Mouse (Mus musculus) forebrain, embryonic 15.5 days (tissue): ENCODE measurements around the gene Lonrf2. TPM values are rescaled to one million over a fixed set of nuclear protein-coding genes. Genes with fewer than 3 reads are reported as not detected.
A peak's percentile ranks its signal among the peaks of the same experiment; 100 is the strongest.

Experiments
- ATAC-seq: fragments of 200-750 bp; cut with Nextera tagmentation; replicated peaks from 2 replicates; pipeline ENCODE4 v1.8.0; 2017; ENCODE audit warnings: mild to moderate bottlenecking, moderate TSS enrichment, moderate library complexity
- H3K27ac ChIP-seq: fragments of 300-500 bp; sonication (generic); replicated peaks from 2 replicates; pipeline ENCODE4 v1.5.1; 2015; ENCODE audit warnings: mild to moderate bottlenecking, inconsistent platforms
- H3K27me3 ChIP-seq: fragments of 300-500 bp; sonication (generic); 2 replicates; pipeline ENCODE4 v1.6.1; 2015; ENCODE audit warnings: inconsistent platforms
- H3K36me3 ChIP-seq: fragments of 300-500 bp; sonication (generic); 2 replicates; pipeline ENCODE4 v1.6.1; 2015; ENCODE audit warnings: mild to moderate bottlenecking, inconsistent platforms
- H3K4me1 ChIP-seq: fragments of 300-500 bp; sonication (generic); 2 replicates; pipeline ENCODE4 v1.6.1; 2015; ENCODE audit warnings: inconsistent platforms
- H3K4me2 ChIP-seq: fragments of 300-500 bp; sonication (generic); replicated peaks from 2 replicates; pipeline ENCODE4 v1.6.1; 2015; ENCODE audit warnings: mild to moderate bottlenecking, inconsistent platforms
- H3K4me3 ChIP-seq: fragments of 300-500 bp; sonication (generic); 2 replicates; pipeline ENCODE4 v1.5.1; 2015; ENCODE audit warnings: mild to moderate bottlenecking, inconsistent platforms
- H3K9ac ChIP-seq: fragments of 300-500 bp; sonication (generic); replicated peaks from 2 replicates; pipeline ENCODE4 v1.6.1; 2015; ENCODE audit warnings: mild to moderate bottlenecking, inconsistent platforms
- H3K9me3 ChIP-seq: fragments of 300-500 bp; sonication (generic); 2 replicates; pipeline ENCODE4 v1.6.1; 2016; ENCODE audit warnings: inconsistent platforms
- WGBS: fragments of 180-500 bp; shearing (Covaris S2); methylation state at CpG from one replicate; pipeline ENCODE4 v1.1.7; 2015; ENCODE audit warnings: mixed read lengths; 5-methylcytosine and 5-hydroxymethylcytosine counted together
- polyA plus RNA-seq: library from polyadenylated mRNA; unstranded; fragments of >200 nt; fragmentation: Nextera tagmentation; extraction: Ambion mirVana; gene quantifications from 2 replicates; pipeline ENCODE4 v1.2.1, GENCODE M21; 2015

Gene Lonrf2
- polyA plus RNA-seq, 1 experiment from 2014 or later, result 13.3 TPM

GRCm38 (mm10) chr1:38860867-38861524 is 24.5 kb upstream of the Lonrf2 start:
- H3K27me3 ChIP-seq, result no peaks in the 10 kb centered on the region
- H3K27ac ChIP-seq, result peak overlapping the region; percentile 41; the same call in 1 of the 2 replicates
- no peaks in the 10 kb centered on the region for H3K4me1 ChIP-seq
- H3K36me3 ChIP-seq, result peaks cover 20% of the 10 kb centered on the region
- no peak overlapping the region for H3K9ac ChIP-seq
- H3K4me2 ChIP-seq, result no peak overlapping the region
- WGBS, result 88% methylated on average over 9 of the region's 9 CpGs
- no peak overlapping the region for H3K4me3 ChIP-seq
- ATAC-seq, result peak; percentile 43; the same call in 1 of the 2 replicates
- H3K9me3 ChIP-seq, result no peaks in the 10 kb centered on the region

- Histone ChIP-seq H3K27me3 (no peaks in the 10 kb centered on the region), H3K9ac (no peak overlapping the region), H3K36me3 (peaks cover 14% of the 10 kb centered on the region), H3K9me3 (no peaks in the 10 kb centered on the region), H3K27ac (no peak overlapping the region), H3K4me1 (no peaks in the 10 kb centered on the region), H3K4me3 (no peak overlapping the region), H3K4me2 (no peak overlapping the region)
- no peak for ATAC-seq
- WGBS, result 83% methylated on average over 5 of the region's 5 CpGs
Observed at GRCm38 (mm10) chr1:38860207-38860606, 23.7 kb upstream of the Lonrf2 start.

- Histone ChIP-seq H3K9ac (no peak overlapping the region), H3K27me3 (no peaks in the 10 kb centered on the region), H3K4me3 (no peak overlapping the region), H3K4me1 (no peaks in the 10 kb centered on the region), H3K36me3 (no peaks in the 10 kb centered on the region), H3K9me3 (no peaks in the 10 kb centered on the region), H3K4me2 (no peak overlapping the region), H3K27ac (no peak overlapping the region)
- ATAC-seq, result peak; percentile 46; the same call in 1 of the 2 replicates
- WGBS, result 6% methylated on average over 3 of the region's 3 CpGs
Observed at GRCm38 (mm10) chr1:38856196-38856595, 19.7 kb upstream of the Lonrf2 start.

GRCm38 (mm10) chr1:38852250-38852649 is 15.7 kb upstream of the Lonrf2 start:
- H3K36me3 ChIP-seq, result no peaks in the 10 kb centered on the region
- no peaks in the 10 kb centered on the region for H3K9me3 ChIP-seq
- H3K4me3 ChIP-seq, result no peak overlapping the region
- no peaks in the 10 kb centered on the region for H3K27me3 ChIP-seq
- H3K27ac ChIP-seq, result no peak overlapping the region
- no peak for ATAC-seq
- peaks cover 17% of the 10 kb centered on the region for H3K4me1 ChIP-seq
- H3K4me2 ChIP-seq, result no peak overlapping the region
- H3K9ac ChIP-seq, result no peak overlapping the region
- 45% methylated on average over 2 of the region's 2 CpGs for WGBS

- Histone ChIP-seq H3K4me2 (no peak overlapping the region), H3K4me3 (no peak overlapping the region), H3K27ac (no peak overlapping the region), H3K9me3 (no peaks in the 10 kb centered on the region), H3K27me3 (no peaks in the 10 kb centered on the region), H3K36me3 (no peaks in the 10 kb centered on the region), H3K4me1 (peaks cover 18% of the 10 kb centered on the region), H3K9ac (no peak overlapping the region)
- no peak for ATAC-seq
- WGBS, result 89% methylated on average over 2 of the region's 2 CpGs
Observed at GRCm38 (mm10) chr1:38850650-38851049, 14.1 kb upstream of the Lonrf2 start.

- WGBS, result 27% methylated on average over 2 of the region's 2 CpGs
- Histone ChIP-seq H3K9ac (no peak overlapping the region; the same call in 1 of the 2 replicates), H3K27me3 (no peaks in the 10 kb centered on the region), H3K9me3 (no peaks in the 10 kb centered on the region), H3K27ac (peak overlapping the region; percentile 87), H3K4me1 (peaks cover 18% of the 10 kb centered on the region), H3K36me3 (no peaks in the 10 kb centered on the region), H3K4me2 (peak overlapping the region; percentile 49), H3K4me3 (peak overlapping the region; percentile 37)
- ATAC-seq, result peak; percentile 42
Observed at GRCm38 (mm10) chr1:38848451-38849289, 12.2 kb upstream of the Lonrf2 start.

GRCm38 (mm10) chr1:38847975-38848374 is 11.5 kb upstream of the Lonrf2 start:
- H3K9ac ChIP-seq, result peak overlapping the region; percentile 42
- WGBS, result 2% methylated on average over 11 of the region's 11 CpGs
- no peaks in the 10 kb centered on the region for H3K36me3 ChIP-seq
- H3K4me2 ChIP-seq, result peak overlapping the region; percentile 49
- peaks cover 22% of the 10 kb centered on the region for H3K4me1 ChIP-seq
- H3K9me3 ChIP-seq, result no peaks in the 10 kb centered on the region
- H3K27me3 ChIP-seq, result no peaks in the 10 kb centered on the region
- H3K27ac ChIP-seq, result peak overlapping the region; percentile 87
- ATAC-seq, result peak; percentile 87
- H3K4me3 ChIP-seq, result peak overlapping the region; percentile 37

- peaks cover 16% of the 10 kb centered on the region for H3K4me1 ChIP-seq
- ATAC-seq, result 0 out of 2 replicates have a peak, but pooled peaks have one; percentile 44
- H3K36me3 ChIP-seq, result no peaks in the 10 kb centered on the region
- 19% methylated on average over 4 of the region's 4 CpGs for WGBS
- no peak overlapping the region for H3K4me3 ChIP-seq
- H3K9me3 ChIP-seq, result no peaks in the 10 kb centered on the region
- H3K4me2 ChIP-seq, result no peak overlapping the region
- no peak overlapping the region for H3K9ac ChIP-seq
- H3K27me3 ChIP-seq, result 0 out of 2 replicates have a peak, but pooled peaks cover 7% of the 10 kb centered on the region
- H3K27ac ChIP-seq, result no peak overlapping the region
Observed at GRCm38 (mm10) chr1:38843275-38843674, 6.8 kb upstream of the Lonrf2 start.

- 63% methylated on average over 1 of the region's 1 CpGs for WGBS
- H3K9ac ChIP-seq, result no peak overlapping the region
- ATAC-seq, result no peak
Observed at GRCm38 (mm10) chr1:38842861-38843260, 6.3 kb upstream of the Lonrf2 start.

GRCm38 (mm10) chr1:38839944-38840343 is 3.4 kb upstream of the Lonrf2 start:
- ATAC-seq, result no peak
- Histone ChIP-seq H3K27me3 (0 out of 2 replicates have a peak, but pooled peaks cover 7% of the 10 kb centered on the region), H3K4me3 (no peak overlapping the region), H3K9me3 (no peaks in the 10 kb centered on the region), H3K4me2 (no peak overlapping the region), H3K4me1 (peaks cover 17% of the 10 kb centered on the region), H3K27ac (no peak overlapping the region), H3K36me3 (no peaks in the 10 kb centered on the region), H3K9ac (no peak overlapping the region)
- WGBS, result 46% methylated on average over 1 of the region's 1 CpGs

More at GRCm38 (mm10) chr1:38842861-38843260, 6.3 kb upstream of the Lonrf2 start:
- no peak overlapping the region for H3K27ac ChIP-seq
- no peaks in the 10 kb centered on the region for H3K36me3 ChIP-seq
- no peak overlapping the region for H3K4me3 ChIP-seq
- no peak overlapping the region for H3K4me2 ChIP-seq
- H3K9me3 ChIP-seq, result no peaks in the 10 kb centered on the region
- peaks cover 12% of the 10 kb centered on the region for H3K4me1 ChIP-seq
- H3K27me3 ChIP-seq, result 0 out of 2 replicates have a peak, but pooled peaks cover 7% of the 10 kb centered on the region

GRCm38 (mm10) chr1:38835568-38836476 is 689 bp downstream of the Lonrf2 start:
- H3K4me3 ChIP-seq, result peak overlapping the region; percentile 80

More at GRCm38 (mm10) chr1:38835568-38836476, 689 bp downstream of the Lonrf2 start:
- 1% methylated on average over 98 of the region's 103 CpGs for WGBS
- Histone ChIP-seq H3K4me2 (peak overlapping the region; percentile 88), H3K9me3 (no peaks in the 10 kb centered on the region), H3K36me3 (peaks cover 3% of the 10 kb centered on the region; the same call in 1 of the 2 replicates), H3K27ac (peak overlapping the region; percentile 88), H3K4me1 (peaks cover 18% of the 10 kb centered on the region), H3K9ac (peak overlapping the region; percentile 78), H3K27me3 (0 out of 2 replicates have a peak, but pooled peaks cover 7% of the 10 kb centered on the region)
- ATAC-seq, result peak; percentile 82
